Mouse (Mus musculus): Measurements from ENCODE around the gene Lin7b.
"Not testable (repeated sequence)": the region's sequence is repeated elsewhere in the genome, so short reads cannot be mapped to it uniquely, and the experiment has no call there.

Lin7b gene

DNA sequence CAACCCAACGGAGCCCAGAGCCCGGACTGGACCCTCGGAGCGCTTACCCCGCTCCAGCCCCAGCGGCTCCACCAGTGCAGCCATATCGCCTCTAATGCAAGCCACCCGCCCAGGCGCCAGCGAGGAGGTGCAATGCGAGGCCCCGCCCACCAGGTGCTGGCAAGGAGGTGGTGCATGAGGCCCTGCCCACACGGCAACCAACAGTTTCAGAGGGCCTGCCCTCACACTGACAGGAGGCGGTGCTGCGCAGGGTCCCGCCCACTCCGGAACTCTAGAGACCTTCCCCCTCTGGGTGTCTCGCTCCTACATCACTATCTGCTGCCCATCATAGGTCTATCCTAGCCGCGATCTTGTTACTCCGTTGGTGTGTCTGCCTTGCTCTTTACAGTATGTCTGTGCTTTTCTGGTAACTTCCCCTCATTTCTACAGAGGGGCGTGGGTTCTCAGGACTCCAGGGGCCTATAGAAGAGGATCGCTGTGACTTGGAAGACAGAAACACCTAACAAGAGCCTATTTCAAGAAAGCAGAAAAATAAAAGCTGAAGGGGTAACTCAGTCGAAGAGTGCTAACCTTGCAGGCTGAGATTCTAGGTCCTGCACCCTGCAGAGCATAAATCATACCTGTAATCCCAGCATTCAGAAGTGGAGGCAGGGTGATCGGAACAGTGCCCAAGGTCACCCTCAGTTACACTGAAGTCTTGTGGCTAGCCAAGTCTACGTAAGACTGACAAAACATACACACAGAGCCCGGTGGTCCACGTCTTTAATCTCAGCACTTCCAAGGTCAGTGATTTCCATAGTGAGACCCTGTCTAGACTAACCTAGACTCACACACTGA, at the start of gene Lin7b:
Lin7b (minus strand) TSS at position 109 of the 837 bp plus-strand sequence.
- peak; percentile 83 to 89 for DNase-seq (ENCODE audit: low spot score in 2 of 2)

DNA sequence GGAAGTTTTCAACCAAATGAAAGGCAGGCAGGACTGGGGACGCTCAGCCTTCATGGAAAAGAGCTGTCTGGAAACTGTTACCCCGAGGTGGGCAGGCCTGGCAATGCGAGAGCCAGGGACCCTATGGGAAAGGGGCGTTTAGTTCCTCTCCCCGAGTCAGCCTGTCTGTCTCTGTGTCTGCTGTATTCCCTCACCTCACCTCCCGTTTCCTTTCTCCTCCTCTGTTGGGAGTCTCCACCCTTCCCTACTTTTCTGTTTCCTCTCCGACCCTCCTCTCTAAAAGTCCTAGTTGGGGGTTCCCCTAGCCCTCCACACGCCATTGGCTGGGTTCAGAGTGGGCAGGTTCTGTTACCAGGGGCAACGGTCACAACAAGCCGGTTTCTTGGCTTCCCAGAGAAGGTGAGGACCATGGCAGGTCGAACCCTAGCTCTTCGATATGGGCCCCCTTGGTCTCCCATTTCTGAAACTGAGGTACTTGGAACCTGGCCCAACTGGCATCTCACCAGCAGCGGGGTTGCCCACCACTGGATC, 47.6 kb upstream of the Lin7b start:
- peak in 1 of 2 experiments; percentile 50 for DNase-seq (ENCODE audit: low spot score in 2 of 2)

- DNase-seq (ENCODE audit: low spot score in 2 of 2) = peak in 1 of 2 experiments; percentile 56
These were observed 45.3 kb upstream of the Lin7b start for GRCm38 (mm10) chr7:45415636-45416035.

- no peak for DNase-seq (ENCODE audit: low spot score in 2 of 2)
These were observed 44.4 kb upstream of the Lin7b start for GRCm38 (mm10) chr7:45414740-45415224.

DNA sequence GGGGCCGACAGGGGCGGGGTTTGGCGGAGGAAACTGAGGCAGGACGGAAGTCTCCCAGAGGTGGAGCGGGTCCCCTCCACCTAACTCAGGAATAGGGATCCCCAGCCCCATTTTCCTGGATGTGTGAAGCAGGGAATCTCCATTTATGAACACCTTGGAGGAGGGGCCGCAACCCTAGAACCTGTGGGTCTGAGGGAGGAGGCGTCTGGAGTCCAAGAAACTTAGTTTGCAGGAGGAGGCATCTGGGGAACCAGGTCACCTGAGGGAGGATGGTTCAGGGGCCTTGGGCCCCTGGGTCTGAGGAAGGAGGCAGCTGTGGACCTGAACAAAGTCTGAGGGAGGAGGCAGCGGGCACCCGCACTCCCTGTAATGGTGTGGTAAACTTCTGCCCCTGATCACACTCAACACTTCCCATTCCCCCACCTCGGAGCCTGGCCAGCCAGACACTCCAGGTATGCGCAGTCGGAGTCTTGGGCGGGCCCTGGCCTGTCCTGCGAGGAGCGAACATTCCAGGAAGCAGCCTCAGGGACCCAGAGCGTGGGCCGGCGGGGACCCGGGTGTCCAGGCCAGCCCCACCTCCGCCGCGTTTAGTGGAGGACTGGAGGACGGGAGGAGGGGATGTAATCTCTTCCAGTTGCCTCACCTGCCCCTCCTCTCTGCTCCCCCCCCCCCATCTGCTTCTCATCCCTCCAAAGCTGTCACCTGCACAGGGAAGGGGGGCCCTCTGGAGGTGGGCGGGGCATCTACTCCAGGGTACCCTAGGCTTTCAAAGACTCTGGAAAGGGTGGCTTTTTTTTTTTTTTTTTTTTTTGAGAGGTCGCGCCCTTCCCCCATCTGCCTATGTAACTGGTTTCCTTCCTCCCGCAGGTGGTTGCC, 43.7 kb upstream of the Lin7b start:
- DNase-seq (ENCODE audit: low spot score in 2 of 2) = peak in 1 of 2 experiments; percentile 70

- peak; percentile 60 to 70 for DNase-seq (ENCODE audit: low spot score in 2 of 2)
These were observed 42.9 kb upstream of the Lin7b start, which contains the start of gene Ntf5 for GRCm38 (mm10) chr7:45413113-45413863. Gene Ntf5 (plus strand): TSS chr7:45413695.

- DNase-seq (ENCODE audit: low spot score in 2 of 2) = peak in 1 of 2 experiments; percentile 49
These were observed 42.0 kb upstream of the Lin7b start for GRCm38 (mm10) chr7:45412421-45412820.

DNA sequence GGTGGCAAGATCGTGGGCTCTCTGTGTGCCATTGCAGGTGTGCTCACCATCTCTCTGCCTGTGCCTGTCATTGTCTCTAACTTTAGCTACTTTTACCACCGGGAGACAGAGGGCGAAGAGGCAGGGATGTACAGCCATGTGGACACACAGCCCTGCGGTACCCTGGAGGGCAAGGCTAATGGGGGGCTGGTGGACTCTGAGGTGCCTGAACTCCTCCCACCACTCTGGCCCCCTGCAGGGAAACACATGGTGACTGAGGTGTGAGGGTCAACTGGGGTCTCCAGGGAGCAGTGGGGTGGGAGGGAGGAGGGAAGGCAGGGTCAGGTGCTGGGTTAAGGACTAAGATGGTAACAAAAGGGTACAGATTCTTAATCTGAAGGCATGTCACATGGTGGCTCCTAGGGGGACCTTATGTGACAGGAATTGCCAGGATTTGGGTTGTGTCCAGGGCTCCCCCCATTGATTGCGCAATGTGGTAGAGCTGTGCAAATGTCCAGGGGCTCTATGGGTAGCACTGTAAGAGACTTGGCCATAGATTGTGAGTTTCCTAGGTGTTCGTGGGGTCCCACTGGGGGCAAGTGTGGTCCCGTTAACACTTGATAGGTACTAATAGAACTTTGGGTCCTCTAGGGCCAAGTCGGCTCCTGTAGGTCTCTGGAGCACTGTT, 39.2 kb upstream of the Lin7b start:
- DNase-seq (ENCODE audit: low spot score in 2 of 2) = peak in 1 of 2 experiments; percentile 53

DNA sequence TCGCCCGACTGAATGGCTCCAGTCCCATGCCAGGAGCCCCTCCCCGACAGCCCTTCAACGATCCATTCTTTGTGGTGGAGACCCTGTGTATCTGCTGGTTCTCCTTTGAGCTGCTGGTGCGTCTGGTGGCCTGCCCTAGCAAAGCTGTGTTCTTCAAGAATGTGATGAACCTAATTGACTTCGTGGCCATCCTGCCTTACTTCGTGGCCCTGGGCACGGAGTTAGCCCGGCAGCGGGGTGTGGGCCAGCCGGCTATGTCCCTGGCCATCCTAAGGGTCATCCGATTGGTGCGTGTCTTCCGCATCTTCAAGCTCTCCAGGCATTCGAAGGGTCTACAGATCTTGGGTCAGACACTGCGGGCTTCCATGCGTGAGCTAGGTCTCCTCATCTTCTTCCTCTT, 38.6 kb upstream of the Lin7b start:
- DNase-seq (ENCODE audit: low spot score in 2 of 2) = peak in 1 of 2 experiments; percentile 58

GRCm38 (mm10) chr7:45408351-45408750, 38.0 kb upstream of the Lin7b start:
- no peak for DNase-seq (ENCODE audit: low spot score in 2 of 2)

GRCm38 (mm10) chr7:45407836-45408235, 37.5 kb upstream of the Lin7b start:
- DNase-seq (ENCODE audit: low spot score in 2 of 2) = peak in 1 of 2 experiments; percentile 43

- peak in 1 of 2 experiments; percentile 58 for DNase-seq (ENCODE audit: low spot score in 2 of 2)
These were observed 36.1 kb upstream of the Lin7b start for GRCm38 (mm10) chr7:45406157-45407156.

- DNase-seq (ENCODE audit: low spot score in 2 of 2) = peak; percentile 64 to 77
These were observed 35.0 kb upstream of the Lin7b start, which contains the start of gene Kcna7 for GRCm38 (mm10) chr7:45405091-45406075. Gene Kcna7 (plus strand): TSS chr7:45405653.

DNA sequence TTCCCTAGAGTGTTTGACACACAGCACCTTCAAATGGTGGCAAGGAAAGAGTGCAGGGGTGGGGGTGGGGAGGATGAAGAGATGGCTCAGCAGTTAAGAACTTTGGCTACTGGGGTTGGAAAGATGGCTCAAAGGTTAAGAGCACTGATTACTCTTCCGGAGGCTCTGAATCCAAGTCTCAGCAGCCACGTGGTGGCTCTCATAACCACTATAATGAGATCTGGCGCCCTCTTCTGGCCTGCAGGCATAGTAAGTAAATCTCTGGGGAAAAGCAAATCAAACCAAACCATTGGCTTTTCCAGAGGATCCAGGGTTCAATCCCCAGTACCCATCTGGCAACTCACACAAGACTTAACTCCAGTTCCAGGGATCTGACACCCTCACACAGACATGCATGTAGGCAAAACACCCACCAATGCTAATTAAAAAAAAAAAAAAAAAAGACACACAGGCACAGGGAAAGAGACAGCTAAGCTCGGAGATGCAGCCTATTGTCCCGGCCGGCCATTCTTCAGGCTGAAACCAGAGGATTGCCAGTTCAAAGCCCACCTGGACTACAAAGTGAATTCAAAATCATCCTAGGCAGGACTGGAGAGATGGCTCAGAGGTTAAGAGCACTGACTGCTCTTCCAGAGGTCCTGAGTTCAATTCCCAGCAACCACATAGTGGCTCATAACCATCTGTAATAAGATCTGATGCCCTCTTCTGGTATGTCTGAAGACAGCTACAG, 33.3 kb upstream of the Lin7b start:
- DNase-seq (ENCODE audit: low spot score in 2 of 2) = peak in 1 of 2 experiments; percentile 70

- DNase-seq (ENCODE audit: low spot score in 2 of 2) = peak in 1 of 2 experiments; percentile 45
These were observed 31.2 kb upstream of the Lin7b start for GRCm38 (mm10) chr7:45401521-45402085.

GRCm38 (mm10) chr7:45396787-45397186, 26.4 kb upstream of the Lin7b start:
- DNase-seq (ENCODE audit: low spot score in 2 of 2) = no peak

- DNase-seq (ENCODE audit: low spot score in 2 of 2) = not testable (repeated sequence)
These were observed 26.0 kb upstream of the Lin7b start for GRCm38 (mm10) chr7:45396337-45396775.
